Mouse (Mus musculus) cerebellum, adult 9-11 months (tissue): ENCODE data around the gene Sec24d.

Source experiments
- DNase-seq: peaks from one replicate; pipeline ENCODE4 v3.0.0; 2022

Gene Sec24d

DNA sequence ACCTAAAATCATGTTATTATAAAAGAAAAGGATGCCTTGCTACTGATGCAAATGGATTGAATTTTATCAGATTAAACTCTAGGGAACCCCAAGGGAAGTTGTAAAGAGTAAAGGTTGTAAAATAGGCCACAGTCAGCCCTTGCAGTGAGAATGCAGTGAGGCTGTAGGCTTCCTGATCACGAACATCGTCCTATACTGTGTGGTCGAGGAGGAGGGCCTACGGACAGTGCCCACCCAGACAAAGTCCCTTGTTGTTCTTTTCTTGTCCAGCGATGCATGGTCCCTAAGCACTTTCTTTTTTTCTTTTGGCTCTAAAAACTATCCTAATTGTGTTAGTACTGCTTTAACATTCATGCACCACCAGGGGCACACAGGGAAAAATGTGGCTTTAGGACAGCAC, 145.9 kb downstream of the Sec24d start:
- no peak for DNase-seq
